Mouse (Mus musculus): Measurements from ENCODE around the gene Acly.

Gene Acly

DNA sequence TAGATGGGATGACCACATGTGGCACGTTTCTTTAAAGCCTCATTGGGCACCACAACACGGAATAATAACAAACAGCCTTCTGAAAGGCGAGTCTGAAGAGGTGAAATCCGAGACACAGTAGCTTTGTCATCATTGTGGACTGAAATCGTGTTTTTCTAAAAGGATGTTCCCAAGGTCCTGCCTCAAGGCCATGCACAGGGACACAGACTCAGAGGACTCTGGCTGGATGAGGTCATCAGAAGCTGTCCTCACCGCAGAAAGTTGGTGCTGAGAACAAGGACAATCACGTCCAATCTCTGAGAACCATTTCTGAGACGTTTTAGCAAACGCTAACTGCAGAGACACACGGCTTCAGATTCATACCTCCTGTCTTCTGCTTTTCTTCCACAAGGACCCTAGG is 14.1 kb downstream of the Acly start:
- DNase-seq (ENCODE audit: extremely low read depth, low read depth, low spot score), result no peak

DNA sequence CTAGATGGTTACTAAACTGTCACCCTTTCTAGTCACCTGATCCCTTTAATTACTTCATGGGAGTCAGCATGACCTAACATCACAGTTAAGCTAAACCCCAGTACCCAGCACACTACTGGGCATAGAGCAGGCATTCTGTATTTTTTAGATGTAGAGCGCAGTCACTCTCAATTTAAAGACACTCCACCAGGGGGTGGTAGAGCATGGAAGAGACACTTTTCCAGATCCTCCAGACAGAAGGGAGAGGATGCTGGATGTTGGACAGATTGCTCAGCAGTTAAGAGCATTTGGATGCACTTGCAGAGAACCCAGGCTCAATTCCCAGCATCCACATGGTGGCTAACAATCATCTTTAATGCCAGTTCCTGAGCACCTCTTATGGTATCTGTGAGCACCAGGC is 15.4 kb downstream of the Acly start:
- no peak for DNase-seq (ENCODE audit: extremely low read depth, low read depth, low spot score)

DNA sequence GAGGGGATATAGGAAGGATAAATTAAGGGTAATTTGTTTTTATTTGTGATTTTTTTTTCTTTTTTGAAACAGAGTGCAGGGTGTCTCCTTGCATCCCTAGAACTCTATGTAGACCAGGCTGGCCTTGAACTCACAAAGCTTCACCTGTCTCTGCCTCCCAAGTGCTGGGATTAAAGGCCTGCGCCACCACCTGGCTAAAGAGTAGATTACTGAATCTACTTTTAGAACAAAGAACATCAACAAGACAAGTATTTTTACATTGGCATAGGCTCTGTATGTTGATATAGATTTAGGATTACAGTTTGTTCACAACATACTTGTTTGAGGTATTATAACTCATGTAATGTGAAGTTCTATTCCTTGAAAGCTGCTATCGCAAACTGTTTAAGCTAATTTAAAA is 17.2 kb downstream of the Acly start:
- no peak for DNase-seq (ENCODE audit: extremely low read depth, low read depth, low spot score)

DNA sequence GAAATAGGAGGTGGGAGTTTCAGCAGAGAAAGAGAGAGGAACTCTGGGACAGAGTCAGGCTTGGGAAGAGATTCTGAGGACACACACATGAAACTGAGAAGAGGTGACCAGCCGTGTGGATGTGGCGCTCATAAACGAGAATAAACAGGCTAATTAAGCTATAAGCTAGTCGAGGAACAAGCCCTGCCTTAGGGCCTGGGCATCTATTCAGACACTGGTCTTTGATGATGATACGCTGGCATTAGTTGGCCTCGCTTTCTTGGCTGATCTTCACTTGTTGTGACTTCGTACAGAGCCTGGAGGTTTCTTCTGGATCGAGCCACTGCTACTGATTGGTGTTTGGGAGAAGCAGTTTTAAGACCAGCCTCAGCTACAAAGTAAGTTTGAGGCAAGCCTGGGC is 21.8 kb downstream of the Acly start:
- peak; percentile 81 for DNase-seq (ENCODE audit: extremely low read depth, low read depth, low spot score)

DNA sequence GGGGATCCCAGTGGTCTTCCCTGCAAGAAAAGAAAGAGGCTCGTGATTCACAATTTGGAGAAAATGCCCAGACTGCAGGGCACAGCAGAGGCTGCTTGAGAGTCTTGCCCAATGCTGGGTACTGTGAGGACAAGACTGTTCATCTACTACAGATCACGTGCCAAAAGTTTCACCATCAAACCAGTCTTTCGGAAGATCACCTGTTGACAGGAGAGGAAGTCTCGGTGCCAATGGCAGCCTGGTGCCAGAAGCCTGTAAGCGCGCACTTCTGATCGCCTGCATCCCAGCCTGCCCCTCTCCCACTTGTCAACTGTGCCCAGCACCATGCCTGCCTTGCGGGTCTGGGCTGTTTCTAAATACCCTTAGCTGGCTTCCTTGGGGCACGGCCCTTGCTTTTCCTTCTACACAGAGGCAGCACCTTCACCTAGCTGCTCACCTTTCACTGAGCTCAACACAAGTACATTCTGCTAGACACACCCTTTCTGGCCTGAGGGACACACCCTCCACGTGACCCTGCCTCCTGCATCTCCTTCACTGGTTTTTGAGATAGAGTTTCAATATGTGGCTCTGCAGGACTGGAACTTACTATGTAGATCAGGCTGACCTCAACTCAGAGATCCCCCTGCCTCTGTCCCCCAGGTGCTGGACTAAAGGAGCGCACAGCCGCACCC is 22.7 kb downstream of the Acly start:
- DNase-seq (ENCODE audit: extremely low read depth, low read depth, low spot score), result peak; percentile 99

DNA sequence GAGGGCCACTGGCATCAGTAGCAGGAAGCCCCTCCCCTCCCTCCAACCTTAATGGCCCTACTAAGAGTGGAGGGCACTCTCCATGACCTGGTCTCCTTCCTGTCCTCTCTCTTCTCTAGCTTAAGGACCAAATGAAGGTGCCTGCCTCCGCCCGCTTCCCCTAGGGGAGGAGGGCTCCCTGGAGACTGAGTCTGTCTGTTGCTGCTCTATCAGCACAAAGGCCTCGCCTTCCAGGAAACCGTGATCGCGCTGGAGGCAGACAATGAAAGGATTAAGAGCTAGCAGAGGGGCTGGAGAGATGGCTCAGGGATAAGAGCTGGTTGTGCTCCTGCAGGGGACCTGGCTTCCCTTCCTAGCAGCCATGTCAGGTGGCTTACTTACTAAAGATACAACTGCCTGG is 26.5 kb downstream of the Acly start:
- no peak for DNase-seq (ENCODE audit: extremely low read depth, low read depth, low spot score)

DNA sequence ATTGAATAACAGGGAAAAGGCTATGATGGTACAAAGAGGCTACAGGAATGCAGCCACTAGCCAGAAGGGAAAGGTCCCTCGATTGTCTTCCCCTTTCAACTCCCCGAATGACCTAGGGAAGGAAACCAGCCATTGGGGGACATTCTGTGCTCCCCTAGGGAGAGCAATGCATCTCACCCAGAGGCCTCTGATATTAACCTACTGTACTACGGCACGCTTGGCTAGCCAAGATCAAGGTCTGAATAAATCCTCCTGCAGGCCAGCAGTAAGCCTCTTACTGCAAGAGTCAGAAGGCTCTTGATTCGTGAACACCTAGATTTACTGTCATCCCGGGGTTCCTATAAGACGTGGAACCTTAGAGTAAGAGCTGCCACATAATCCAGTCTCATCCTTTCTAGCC is 27.1 kb downstream of the Acly start:
- DNase-seq (ENCODE audit: extremely low read depth, low read depth, low spot score), result no peak

DNA sequence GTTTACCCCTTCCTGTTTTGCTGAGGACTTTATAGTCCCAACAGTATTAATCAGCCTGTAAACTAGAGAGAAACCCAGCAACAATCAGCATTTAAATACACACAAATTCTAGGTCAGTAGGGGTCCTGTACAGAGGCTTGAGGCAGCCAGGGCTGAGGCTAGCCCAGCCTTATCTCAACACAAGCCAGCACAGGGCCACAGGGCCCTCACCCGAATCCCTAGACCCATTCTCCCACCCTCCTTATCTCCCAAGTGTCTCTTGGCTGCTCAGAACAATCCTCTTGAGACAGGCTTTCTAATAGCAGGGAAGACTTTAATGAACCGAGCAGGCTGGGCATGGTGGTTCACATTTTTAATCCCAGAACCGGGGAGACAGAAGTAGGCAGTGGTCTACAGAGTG is 27.6 kb downstream of the Acly start:
- no peak for DNase-seq (ENCODE audit: extremely low read depth, low read depth, low spot score)

DNA sequence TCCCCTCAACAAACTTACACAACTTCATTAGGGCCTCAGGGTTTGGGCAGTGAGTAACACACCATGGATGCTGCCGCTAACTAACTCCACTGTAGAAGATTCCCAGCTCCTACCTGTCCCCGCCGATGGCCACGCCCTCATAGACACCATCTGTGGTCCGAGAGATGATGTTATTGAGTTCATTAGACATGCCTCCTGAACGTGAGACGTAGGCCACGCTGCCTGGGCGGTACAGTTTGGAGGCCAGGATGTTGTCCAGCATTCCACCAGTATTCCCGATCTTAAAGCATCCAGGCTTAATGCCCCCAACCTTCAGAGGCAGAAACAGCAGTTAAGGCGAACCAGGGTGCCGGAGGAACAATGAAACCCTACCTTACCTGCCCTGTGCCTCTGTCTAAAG is 34.0 kb downstream of the Acly start:
- DNase-seq (ENCODE audit: extremely low read depth, low read depth, low spot score), result no peak

DNA sequence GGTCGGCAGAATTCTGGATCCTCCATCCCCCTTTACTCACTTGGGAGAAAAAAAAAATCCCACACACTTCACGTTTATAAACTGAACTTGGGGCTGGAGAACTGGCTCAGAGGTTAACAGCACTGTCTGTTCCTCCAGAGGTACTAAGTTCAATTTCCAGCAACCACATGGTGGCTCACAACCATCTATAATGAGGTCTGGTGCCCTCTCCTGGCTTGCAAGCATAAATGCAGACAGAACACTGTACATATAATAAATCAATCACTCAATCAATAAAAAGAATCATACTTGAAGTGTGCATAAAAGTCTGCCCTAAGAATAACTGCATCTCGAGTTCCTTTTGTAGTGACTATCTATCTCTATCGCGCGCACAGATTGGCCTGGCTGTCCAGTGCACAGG is 36.8 kb downstream of the Acly start:
- no peak for DNase-seq (ENCODE audit: extremely low read depth, low read depth, low spot score)

DNA sequence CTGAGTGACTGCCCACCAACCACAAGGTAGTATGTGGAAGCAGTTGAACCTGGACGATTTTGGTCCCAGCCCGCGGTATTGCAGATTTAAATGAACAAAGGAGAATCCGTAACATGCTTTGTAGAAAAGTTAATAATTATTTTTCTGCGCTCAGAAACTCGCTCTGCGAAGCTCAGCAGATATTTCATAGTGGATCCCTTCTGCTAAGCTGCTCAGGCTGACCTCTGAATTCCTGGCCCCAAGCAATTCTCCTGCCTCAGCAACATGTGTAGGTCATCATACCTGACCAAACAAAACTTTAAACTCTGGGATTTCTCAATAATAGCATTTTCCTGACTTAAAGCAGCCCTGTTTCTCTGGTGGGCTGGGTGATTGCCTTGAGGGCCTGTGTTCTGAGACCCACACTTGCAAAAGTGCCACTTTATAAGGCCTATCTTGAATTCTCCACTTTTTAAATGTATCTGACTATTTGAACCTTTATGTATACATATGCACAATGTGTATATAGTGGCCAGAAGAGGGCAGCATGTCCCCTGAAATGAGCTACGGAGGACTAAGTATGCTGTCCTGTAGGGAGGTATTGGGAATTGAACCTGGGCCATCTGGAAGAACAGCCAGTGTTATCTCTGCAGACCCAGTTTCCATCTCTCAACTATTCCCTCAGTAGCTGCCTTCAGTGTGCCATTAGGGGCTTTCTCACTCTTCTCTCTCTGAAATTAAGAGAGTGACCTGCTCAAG is 41.8 kb downstream of the Acly start:
- DNase-seq (ENCODE audit: extremely low read depth, low read depth, low spot score), result no peak

DNA sequence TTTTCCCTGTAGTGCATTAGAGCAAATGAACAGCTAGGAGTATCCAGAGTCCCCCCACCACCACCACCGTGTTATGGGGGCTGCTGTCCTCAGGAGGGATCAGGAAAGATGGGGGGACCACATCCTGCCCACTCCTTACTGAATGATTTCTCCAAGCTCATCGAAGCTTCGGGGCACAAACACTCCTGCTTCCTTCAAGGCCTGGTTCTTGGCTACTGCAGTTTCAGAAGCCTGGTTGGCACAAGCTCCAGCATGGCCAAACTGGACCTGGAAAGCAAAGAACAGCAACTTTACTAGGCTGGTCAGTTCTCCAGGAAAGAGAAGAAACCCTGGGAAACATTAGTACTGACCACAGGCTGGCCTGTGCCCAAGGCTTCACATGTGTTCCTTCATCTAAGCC is 43.3 kb downstream of the Acly start:
- no peak for DNase-seq (ENCODE audit: extremely low read depth, low read depth, low spot score)

DNA sequence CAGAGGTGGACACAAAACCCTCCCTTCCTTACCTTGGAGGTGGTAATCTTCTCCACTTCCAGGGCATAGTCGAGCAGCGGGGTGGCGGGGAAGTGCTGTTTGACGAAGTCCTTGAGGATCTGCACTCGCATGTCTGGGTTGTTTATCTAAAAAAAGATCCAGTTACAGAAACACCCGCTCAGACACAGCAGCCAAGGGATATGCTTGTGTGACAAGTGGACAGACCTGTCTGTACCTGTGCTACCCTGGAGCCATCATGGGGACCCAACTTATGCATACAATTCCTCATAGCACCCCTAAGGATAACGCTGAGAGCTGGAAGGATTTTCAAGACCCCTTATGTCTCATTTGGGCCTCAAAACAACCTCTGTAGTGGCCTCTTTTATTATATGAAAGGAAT is 48.6 kb downstream of the Acly start:
- no peak for DNase-seq (ENCODE audit: extremely low read depth, low read depth, low spot score)

DNA sequence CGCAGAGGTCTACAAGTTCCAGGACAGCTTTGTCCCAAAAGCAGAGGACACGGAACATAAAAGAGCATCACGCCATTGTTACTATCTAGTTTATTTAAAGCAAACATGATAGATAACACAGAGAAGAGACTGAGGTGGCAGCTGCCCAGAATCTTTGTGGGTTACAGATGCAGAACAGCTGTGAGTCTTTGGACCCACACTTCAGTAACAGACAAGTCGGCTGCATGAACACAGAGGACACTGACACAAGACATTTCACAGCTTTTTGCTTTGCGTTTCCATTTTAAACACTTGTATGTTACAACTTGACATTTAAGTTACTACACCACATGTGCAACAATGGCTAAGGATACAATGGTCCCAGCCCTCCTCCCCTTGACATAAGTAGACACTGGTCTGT is 51.5 kb downstream of the Acly start:
- no peak for DNase-seq (ENCODE audit: extremely low read depth, low read depth, low spot score)

DNA sequence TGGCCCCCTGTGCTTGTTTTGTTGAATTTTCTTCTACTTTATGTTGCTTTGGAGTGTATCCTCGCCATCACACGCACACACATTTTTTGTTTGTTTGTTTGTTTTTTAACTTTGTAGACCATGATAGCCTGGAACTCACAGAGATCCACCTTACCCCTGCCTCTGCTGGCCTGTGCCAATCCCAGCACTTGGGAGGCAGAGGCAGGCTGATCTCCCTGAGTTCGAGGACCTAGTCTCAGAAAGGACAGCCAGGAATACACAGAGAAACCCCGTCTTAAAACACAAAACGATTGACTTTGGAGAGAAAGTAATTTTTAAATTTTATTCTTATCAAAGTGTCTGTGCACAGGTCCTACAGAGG is 54.9 kb downstream of the Acly start:
- DNase-seq (ENCODE audit: extremely low read depth, low read depth, low spot score), result no peak

DNA sequence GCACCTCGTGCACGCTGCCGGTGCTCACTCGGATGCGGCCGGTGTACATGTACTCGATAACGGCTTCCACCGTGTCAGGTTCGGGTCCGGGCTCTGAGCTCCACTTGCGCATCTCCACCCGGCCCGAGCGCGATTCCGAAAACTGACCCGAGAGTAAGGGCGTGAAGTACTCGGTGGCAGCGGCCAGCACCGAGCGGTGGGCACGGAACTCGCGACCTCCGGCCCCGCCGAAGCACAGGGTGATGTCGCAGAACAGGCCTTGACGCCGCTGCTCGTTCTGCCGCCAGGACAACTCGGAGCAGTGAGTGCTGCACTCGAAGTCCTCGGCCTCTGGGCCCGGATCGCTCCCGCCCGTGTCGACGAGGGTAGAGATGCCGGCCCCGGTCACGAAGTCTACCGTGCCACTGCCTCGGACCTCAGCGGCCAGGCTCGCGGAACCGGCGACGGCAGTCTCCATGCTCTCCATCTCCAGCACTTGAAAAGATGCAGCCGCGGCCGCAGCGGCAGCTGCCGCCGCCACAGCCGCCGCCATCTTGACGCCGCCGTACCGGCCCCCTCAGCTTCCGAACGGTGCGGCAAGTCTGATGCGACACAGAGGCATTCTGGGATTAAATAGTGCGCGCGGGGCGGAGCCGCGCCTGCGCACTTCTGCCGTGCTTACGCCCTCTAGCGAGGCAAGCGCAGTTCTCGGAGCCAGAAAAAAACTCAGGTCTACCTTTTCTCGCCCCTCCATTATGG is 55.4 kb downstream of the Acly start, which contains the start of gene Klhl11:
Gene Klhl11 (minus strand): TSS at position 545 of the 738 bp plus-strand sequence.
- DNase-seq (ENCODE audit: extremely low read depth, low read depth, low spot score), result no peak

DNA sequence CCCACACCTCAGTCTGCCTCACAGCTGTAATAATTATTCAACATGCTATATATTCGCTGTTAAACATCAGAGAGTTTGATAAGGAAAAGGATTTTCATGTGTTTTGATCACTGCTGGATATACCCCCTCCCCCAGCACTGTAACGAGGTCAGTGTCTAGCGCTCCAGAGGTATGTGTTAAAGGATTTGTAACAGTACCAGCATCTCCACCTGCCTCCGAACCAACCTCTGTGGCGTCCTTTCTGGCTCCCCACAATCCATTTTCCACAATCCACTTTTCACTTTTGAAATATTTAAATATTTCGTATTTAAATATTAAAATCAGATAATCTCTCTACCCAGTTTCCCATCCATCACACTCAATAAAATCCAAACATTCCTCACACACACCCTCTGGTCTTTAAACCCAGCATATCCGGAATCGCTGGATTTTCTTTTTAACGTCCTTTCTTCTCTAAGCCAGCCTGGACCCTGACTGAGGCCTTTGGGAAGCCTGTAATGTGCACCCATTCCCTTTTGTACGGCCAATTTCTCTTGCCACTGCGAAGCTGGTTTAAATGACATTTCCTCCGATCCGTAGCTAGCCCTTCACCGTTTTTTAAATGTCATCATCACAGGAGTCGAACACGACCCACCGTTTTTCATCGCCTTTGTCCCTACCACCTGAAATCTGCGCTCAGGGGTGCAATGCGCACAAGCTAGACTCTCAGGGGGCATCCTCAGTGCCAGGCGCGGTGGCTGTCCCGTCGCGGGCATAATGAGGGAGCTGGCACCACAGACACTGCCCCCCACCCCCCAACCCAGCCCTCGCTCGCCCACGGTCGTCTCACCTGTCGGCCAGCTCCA is 56.2 kb downstream of the Acly start:
- no peak for DNase-seq (ENCODE audit: extremely low read depth, low read depth, low spot score)

DNA sequence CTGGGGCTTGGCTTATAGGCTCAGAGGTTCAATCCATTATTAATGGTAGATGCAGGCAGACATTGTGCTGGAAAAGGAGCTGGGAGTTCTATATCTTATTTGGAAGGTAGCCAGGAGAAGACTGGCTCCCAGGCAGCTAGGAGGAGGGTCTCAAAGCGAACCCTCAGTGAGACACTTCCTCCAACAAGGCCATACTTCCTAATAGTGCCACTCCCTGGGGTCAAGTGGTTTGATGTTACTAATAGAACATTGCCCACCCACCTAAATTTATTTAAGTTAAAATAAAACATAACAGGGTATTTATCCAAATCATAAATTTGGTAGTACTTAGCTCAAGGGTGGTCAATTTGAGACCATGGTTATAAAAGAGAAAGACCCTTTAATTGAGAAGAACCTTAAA is 62.0 kb downstream of the Acly start:
- DNase-seq (ENCODE audit: extremely low read depth, low read depth, low spot score), result no peak

DNA sequence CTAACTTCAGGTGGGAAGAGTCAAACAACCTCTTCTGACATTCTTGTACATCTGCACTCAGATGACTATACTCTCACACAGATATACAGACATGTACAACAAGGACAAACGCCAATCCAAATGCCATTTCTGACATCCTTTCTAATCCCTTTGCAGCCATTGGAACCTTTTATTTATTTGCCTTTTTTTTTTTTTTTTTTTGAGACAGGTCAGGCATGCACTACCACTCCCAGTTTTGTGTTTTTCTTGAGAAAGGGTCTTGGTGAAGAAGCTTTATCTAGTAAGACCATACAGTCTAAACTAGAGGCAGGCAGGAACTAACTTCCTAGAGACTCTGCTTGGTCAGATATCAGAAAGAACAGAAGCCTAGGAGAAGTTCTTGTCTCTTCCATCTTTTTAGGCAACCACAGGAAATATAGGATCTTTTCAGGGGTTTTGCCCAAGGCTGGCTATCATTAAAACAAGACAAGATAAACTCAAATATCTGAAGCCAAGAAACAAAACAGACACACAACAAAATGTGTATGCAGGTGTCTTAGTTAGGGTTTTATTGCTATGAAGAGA is 62.5 kb downstream of the Acly start:
- DNase-seq (ENCODE audit: extremely low read depth, low read depth, low spot score), result no peak

DNA sequence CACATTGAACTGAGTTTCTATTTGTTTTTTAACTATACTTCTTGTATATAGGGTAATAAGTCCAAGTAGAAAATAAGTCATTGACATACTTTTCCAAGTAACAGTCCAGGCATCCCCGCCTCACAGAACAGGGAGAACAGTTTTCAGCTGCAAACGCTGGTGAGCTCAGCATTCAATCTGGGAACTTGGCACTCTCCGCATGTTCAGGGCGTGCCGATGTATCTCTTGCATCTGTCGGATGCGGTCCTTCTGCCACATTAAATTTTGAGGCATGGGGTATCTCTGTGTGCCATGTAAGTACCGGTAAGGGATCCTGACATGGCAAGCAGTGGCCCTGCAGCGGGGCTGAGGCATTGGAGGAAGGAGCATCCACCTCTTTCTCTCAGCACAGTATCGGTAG is 65.1 kb downstream of the Acly start:
- no peak for DNase-seq (ENCODE audit: extremely low read depth, low read depth, low spot score)

DNA sequence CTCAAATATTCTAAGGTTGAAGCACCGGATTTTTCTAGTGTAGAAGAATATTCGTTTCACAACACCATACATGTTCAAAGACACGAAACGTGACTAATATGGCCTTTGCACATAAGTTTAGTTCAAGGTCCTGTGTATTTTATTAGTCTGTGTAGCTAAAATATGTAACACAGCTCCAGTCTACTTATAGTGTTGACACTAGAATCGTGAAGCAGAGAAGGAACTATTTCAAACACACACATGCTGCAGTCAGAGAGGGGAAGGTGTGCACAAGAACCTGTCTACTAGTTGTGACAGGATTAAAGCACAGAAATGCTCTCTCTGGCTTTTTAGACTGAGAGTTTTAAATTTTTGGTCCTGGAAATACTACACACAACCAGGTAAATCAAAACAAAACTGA is 70.1 kb downstream of the Acly start:
- no peak for DNase-seq (ENCODE audit: extremely low read depth, low read depth, low spot score)
